Mouse (Mus musculus) ES-Bruce4 (cell line): ENCODE measurements around the gene Alg9.

Source experiments
- CTCF ChIP-seq: IDR thresholded peaks from one replicate; pipeline ENCODE4 v1.8.1; 2011; ENCODE audit warnings: low read depth, low read length
- POLR2A ChIP-seq: IDR thresholded peaks from one replicate; pipeline ENCODE4 v1.8.1; 2011; ENCODE audit warnings: low read length; ENCODE audit not compliant: insufficient read depth

DNA sequence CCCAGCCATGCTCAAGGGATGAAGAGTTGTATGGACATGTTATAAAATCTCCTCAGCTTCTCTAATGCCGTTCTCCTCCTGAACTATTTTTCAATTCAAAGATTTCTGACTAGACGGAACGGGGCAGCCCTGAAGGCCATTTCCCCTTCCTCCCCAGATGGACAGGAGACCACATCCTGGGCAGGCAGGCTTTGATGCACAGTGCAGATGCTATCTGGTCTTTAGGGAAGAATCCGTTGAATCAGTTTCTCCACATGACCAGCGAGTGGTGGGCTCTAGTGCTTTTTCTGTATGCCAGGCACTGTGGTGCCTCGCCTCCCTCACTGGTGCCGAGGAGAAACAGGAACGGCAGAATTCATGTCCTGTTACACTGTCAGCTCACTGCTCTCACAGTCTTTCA is 59.0 kb downstream of the Alg9 start:
- no peak for TF ChIP-seq CTCF
- TF ChIP-seq POLR2A: no peak
